Comparison of ENCODE assay signal across 18 mouse cellular contexts in genomic region chr1:22211795-22212194, GRCm38 (mm10).
"Had no signal": no experiment of that assay in that cellular context is flagged by ENCODE, and none has a peak within 500 bp of the region (broad histone marks: within the 10 kb centered on the region; RNA-seq: fewer than 3 reads in every experiment).

No protein-coding gene starts in this region.

- DNase-seq: kidney, adult 2 months; kidney, postnatal 25 days; liver, postnatal 0 days; lung, embryonic 14.5 days; thymus, adult 2 months; thymus, postnatal 14 days; thymus, postnatal 4 days had no signal

- ATAC-seq: intestine, postnatal 0 days; liver, postnatal 0 days; lung, postnatal 0 days; midbrain, embryonic 15.5 days had no signal

- H3K27ac ChIP-seq: kidney, postnatal 0 days; limb, embryonic 12.5 days; limb, embryonic 15.5 days; liver, embryonic 14.5 days; macrophage; midbrain, embryonic 12.5 days; midbrain, embryonic 15.5 days; neural tube, embryonic 12.5 days; neural tube, embryonic 15.5 days had no signal

- H3K4me3 ChIP-seq: limb, embryonic 12.5 days; limb, embryonic 15.5 days; midbrain, embryonic 12.5 days; midbrain, embryonic 15.5 days; neural tube, embryonic 12.5 days; neural tube, embryonic 15.5 days had no signal
